Mouse (Mus musculus) brain, embryonic 14.5 days (tissue): ENCODE measurements around the gene Ncbp1.

ENCODE experiments used
- CTCF ChIP-seq: fragments of 200-500 bp; IDR thresholded peaks from 2 replicates; pipeline ENCODE4 v1.5.1; 2012; ENCODE audit warnings: inconsistent platforms, mild to moderate bottlenecking, moderate library complexity, borderline replicate concordance; ENCODE audit not compliant: insufficient read depth, insufficient read length; ENCODE audit errors: extremely low read depth
- POLR2A ChIP-seq: fragments of 200-500 bp; IDR thresholded peaks from 2 replicates; pipeline ENCODE4 v1.6.1; 2012; ENCODE audit warnings: mild to moderate bottlenecking, inconsistent platforms, borderline replicate concordance; ENCODE audit not compliant: poor library complexity, insufficient read depth, insufficient read length, severe bottlenecking; ENCODE audit errors: extremely low read depth

DNA sequence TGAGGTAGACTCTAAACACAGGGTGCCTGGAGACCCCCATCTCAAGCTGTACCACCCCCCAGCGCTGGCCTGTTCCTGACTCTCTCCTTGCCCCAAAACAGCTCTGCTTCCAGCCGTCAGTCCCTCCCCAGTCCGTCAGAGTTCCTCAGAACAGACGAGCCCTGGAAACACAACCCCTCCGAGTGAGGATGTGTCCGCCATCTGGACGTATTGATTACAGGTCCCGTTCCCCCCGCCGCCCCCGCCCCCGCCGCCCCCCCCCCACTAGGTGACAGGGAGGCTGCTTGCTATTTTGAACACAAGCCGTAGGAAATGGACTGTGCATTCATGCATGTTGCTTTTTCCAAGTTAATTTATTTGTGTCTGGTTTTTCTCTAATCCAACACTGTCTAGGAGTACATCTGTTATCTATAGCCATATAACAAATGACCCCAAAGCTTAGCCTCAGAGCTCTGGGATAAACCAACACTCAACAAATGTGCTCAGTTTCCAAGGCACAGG is 37.2 kb upstream of the Ncbp1 start:
- TF ChIP-seq POLR2A (no peak), CTCF (no peak)
